Mouse (Mus musculus) C2C12 (cell line): ENCODE measurements around the gene St8sia1. TPM values are rescaled to one million over a fixed set of nuclear protein-coding genes. Genes with fewer than 3 reads are reported as not detected.

ENCODE experiments used
- H3K27me3 ChIP-seq: one replicate; pipeline ENCODE4 v1.6.1; 2011; ENCODE audit not compliant: control insufficient read depth, insufficient read depth, insufficient read length
- H3K36me3 ChIP-seq: one replicate; pipeline ENCODE4 v1.6.1; 2011; ENCODE audit not compliant: control insufficient read depth, insufficient read depth
- H3K4me3 ChIP-seq: one replicate; pipeline ENCODE4 v1.5.1; 2011; ENCODE audit warnings: mild to moderate bottlenecking, control low read depth; ENCODE audit not compliant: poor library complexity, insufficient read depth, severe bottlenecking
- H3K79me2 ChIP-seq: one replicate; pipeline ENCODE4 v1.6.1; 2011; ENCODE audit not compliant: control insufficient read depth, insufficient read depth
- H3K79me3 ChIP-seq: one replicate; pipeline ENCODE4 v1.6.1; 2011; ENCODE audit warnings: low read depth, control low read depth
- H3ac ChIP-seq: one replicate; pipeline ENCODE3; 2011; ENCODE audit warnings: low read depth; ENCODE audit not compliant: control insufficient read depth, insufficient read length
- CEBPB ChIP-seq: IDR thresholded peaks from one replicate; pipeline ENCODE4 v1.6.1; 2011; ENCODE audit warnings: low read depth, mild to moderate bottlenecking, control low read depth, moderate library complexity
- CTCF ChIP-seq: IDR thresholded peaks from one replicate; pipeline ENCODE4 v1.5.1; 2011; ENCODE audit not compliant: control insufficient read depth, insufficient read depth, insufficient read length
- FOSL1 ChIP-seq: IDR thresholded peaks from one replicate; pipeline ENCODE4 v1.8.0; 2011; ENCODE audit warnings: mild to moderate bottlenecking, low read length; ENCODE audit not compliant: poor library complexity, insufficient read depth, severe bottlenecking
- MAX ChIP-seq: IDR thresholded peaks from one replicate; pipeline ENCODE4 v1.6.1; 2011; ENCODE audit warnings: mild to moderate bottlenecking, control low read depth
- MYOD1 ChIP-seq: IDR thresholded peaks from one replicate; pipeline ENCODE4 v1.6.1; 2011; ENCODE audit warnings: low read depth; ENCODE audit not compliant: control insufficient read depth, insufficient read length
- MYOG ChIP-seq: IDR thresholded peaks from one replicate; pipeline ENCODE4 v1.6.1; 2011; ENCODE audit not compliant: control insufficient read depth, insufficient read length; ENCODE audit errors: extremely low read depth
- USF1 ChIP-seq: IDR thresholded peaks from one replicate; pipeline ENCODE4 v1.6.1; 2011; ENCODE audit warnings: low read depth, mild to moderate bottlenecking, control low read depth, moderate library complexity
- polyA plus RNA-seq: library from polyadenylated mRNA; unstranded; fragments of >200 nt; fragmentation: generic; extraction: Trizol; gene quantifications from one replicate; pipeline ENCODE4 v1.2.1, GENCODE M21; 2012; ENCODE audit warnings: missing spikeins

St8sia1 gene
- polyA plus RNA-seq, 1 experiment, result not detected

DNA sequence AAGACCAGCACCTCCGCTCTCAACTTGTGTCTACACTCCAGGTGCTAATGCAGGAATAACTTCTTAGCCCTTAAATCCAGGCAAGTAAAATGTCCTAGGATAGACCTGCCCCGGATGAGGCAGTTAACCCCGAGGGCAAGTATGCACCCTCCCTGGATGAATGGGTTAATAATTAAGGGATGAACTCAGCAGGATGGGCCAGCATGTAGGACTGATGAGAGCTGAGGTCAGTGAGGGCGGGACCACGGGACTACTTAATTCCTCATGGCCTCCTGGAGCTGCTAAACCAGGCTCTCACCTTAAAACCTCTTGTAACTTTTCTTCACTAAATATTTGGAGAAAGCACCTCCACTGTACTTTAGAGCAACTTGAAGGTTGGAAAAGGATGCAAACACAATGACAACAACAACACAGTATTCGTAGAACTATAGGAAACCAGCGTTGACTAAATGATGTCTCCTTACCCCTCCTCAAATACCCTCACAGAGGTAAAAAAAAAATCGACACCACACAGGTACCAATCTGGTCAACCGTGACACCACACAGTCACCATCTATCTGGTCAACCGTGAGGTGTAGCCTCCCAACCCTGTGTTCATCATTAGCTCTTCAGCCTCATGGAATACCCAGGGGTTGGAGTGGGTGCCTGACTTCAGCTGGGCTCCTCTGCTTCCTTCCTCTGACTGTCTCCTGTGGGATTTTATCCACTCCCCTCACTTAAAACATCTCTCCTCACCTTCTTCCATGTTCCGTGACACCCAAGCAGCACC, 90.3 kb downstream of the St8sia1 start:
- H3ac ChIP-seq, result no peak overlapping the region
- H3K4me3 ChIP-seq, result no peak overlapping the region
- H3K36me3 ChIP-seq, result no peaks in the 10 kb centered on the region
- H3K79me2 ChIP-seq, result no peaks in the 10 kb centered on the region
- no peaks in the 10 kb centered on the region for H3K27me3 ChIP-seq
- no peak for TF ChIP-seq CEBPB
- TF ChIP-seq MYOG, result no peak
- TF ChIP-seq USF1, result no peak
- no peak for TF ChIP-seq MAX
- TF ChIP-seq FOSL1, result no peak
- no peak for TF ChIP-seq CTCF
- no peak for TF ChIP-seq MYOD1
- no peaks in the 10 kb centered on the region for H3K79me3 ChIP-seq

DNA sequence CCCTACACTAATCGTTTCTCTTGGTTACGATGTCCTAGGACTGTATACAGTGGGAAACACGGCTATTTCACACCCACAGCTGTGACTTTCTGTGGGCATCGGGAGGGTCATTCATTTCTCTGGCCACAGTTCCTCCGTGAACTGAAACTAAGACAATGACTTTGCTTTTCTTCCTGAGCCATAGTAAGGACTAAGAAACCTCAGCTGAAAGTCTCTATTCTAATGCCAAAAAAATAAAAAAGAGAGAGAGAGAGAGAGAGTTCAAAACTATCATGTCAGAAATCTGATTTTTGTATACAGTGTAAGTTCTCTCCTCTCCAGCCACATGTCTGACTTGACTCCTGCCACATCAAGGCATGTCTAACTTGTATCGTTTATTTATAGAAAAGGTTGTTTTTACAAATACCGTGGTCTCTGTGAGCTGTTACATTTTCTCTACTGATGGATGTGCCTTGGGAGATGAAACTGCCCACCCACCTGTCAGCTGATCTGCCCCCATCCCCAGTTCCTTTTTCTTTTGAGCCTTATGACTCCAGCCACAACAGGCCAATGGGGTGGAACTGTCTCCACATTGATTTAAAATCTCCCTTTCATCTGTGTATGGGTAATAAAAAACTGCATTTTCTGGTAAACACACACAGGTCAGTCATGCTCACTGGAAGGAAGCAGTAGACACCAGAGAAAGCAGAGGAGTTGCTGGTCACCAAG, 94.4 kb downstream of the St8sia1 start:
- Histone ChIP-seq H3ac (no peak overlapping the region), H3K4me3 (no peak overlapping the region), H3K27me3 (no peaks in the 10 kb centered on the region), H3K79me2 (no peaks in the 10 kb centered on the region), H3K79me3 (no peaks in the 10 kb centered on the region), H3K36me3 (no peaks in the 10 kb centered on the region)
- TF ChIP-seq MYOG (no peak), CTCF (no peak), USF1 (no peak), MAX (no peak), FOSL1 (no peak), MYOD1 (no peak), CEBPB (no peak)

DNA sequence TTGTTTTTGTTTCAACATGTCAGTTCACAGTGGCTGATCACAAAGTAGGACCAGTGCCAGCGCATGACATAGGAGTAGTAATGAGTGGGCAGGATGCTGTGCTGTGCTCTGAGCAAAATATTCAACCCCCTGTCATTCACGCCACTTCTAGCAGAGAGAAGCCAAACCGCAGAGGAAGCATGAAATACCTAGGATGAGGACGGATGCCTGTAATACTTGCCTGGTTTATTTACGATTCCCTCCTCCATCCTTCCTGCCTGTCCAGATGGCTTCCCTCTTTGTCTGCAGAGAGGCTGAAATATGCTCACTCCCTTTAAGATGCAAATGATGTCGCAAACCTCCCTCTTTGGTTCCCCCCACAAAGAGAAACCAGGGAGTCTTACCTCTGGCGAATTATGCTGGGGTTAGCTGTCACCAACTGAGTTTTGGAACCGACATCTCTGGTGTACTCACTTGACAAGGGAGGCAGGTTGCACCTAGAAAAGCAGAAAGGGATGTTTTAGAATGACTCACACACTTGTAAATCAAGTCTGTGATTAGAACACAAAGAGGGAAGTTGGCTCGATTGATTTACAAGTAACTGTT, 96.7 kb downstream of the St8sia1 start:
- no peak overlapping the region for H3ac ChIP-seq
- no peaks in the 10 kb centered on the region for H3K27me3 ChIP-seq
- H3K79me3 ChIP-seq, result no peaks in the 10 kb centered on the region
- TF ChIP-seq USF1 (no peak), CTCF (no peak), MYOD1 (no peak), MAX (no peak), MYOG (no peak), FOSL1 (no peak), CEBPB (no peak)
- no peaks in the 10 kb centered on the region for H3K36me3 ChIP-seq
- H3K79me2 ChIP-seq, result no peaks in the 10 kb centered on the region
- H3K4me3 ChIP-seq, result no peak overlapping the region

DNA sequence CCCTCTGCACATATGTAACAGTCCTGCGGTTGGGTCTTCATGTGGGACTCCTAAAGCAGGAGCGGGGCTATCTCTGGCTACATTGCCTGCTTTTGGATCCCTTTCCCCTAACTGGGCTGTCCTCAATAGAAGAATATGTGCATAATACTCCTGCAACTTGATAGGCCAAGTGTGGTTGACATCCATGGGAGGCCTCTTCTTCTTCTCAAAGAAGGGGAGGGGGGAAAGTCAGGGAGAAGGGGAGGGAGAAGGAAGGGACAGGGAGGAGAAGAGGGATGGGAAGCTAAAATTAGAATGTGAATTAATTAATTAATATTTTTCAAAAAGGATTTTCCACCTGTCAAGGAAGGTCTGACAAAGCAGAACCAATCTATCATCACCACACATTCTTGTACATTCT, 97.2 kb downstream of the St8sia1 start:
- TF ChIP-seq CEBPB (no peak), USF1 (no peak), MYOD1 (no peak), FOSL1 (no peak)
- Histone ChIP-seq H3K79me2 (no peaks in the 10 kb centered on the region), H3K4me3 (no peak overlapping the region), H3ac (no peak overlapping the region), H3K36me3 (no peaks in the 10 kb centered on the region), H3K79me3 (no peaks in the 10 kb centered on the region), H3K27me3 (no peaks in the 10 kb centered on the region)

DNA sequence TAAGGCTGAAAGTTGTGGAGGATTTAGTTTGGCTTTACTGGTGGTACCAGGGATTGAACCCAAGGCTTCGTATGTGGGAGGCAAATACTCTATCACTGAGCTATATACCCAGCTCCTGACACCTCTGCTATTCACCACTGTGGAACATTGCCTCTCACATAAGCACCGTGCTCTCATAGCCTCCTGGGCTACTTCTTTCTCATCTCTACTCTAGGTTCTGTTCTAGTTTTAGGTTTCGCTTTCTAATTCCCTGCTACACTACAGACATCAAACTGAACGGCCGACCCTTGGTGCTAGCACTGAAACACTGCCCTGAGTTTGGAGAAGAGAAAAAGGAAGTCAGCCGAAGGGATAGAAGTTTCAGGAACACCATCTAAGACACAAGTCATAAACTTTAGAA, 99.1 kb downstream of the St8sia1 start:
- Histone ChIP-seq H3K79me3 (no peaks in the 10 kb centered on the region), H3K36me3 (no peaks in the 10 kb centered on the region), H3K79me2 (no peaks in the 10 kb centered on the region), H3K4me3 (no peak overlapping the region), H3K27me3 (no peaks in the 10 kb centered on the region), H3ac (no peak overlapping the region)
- no peak for TF ChIP-seq USF1
- no peak for TF ChIP-seq MYOD1
- no peak for TF ChIP-seq CTCF
- no peak for TF ChIP-seq MYOG
- no peak for TF ChIP-seq MAX
- TF ChIP-seq CEBPB, result no peak
- no peak for TF ChIP-seq FOSL1

DNA sequence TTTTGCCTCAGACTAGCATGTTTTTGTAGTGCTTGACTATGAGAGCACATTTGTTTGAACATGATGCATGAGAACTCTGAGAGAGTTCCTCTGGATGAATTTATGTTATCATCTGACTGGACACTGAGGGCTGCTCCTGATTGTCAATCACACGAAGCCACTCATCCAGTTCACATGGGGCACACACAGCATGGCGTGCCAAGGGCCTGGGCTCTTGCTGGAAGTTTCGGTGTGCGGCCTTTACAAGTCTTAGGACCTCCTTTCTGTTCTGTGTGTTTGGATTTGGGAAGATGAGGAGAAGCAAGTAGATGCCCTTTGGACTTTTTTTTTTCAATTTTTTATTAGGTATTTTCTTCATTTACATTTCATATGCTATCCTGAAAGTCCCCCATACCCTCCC, 100.4 kb downstream of the St8sia1 start:
- H3K79me3 ChIP-seq, result no peaks in the 10 kb centered on the region
- no peaks in the 10 kb centered on the region for H3K79me2 ChIP-seq
- no peak for TF ChIP-seq USF1
- no peak for TF ChIP-seq MAX
- no peak for TF ChIP-seq MYOD1
- no peak for TF ChIP-seq CTCF
- no peak for TF ChIP-seq FOSL1
- no peak overlapping the region for H3K4me3 ChIP-seq
- no peak overlapping the region for H3ac ChIP-seq
- no peaks in the 10 kb centered on the region for H3K36me3 ChIP-seq
- H3K27me3 ChIP-seq, result no peaks in the 10 kb centered on the region
